Mouse (Mus musculus) stomach, postnatal 0 days (tissue): ENCODE data around the gene Rcan1.

Experiments
- CTCF ChIP-seq: IDR thresholded peaks from 2 replicates; pipeline ENCODE4 v1.5.1; 2016; ENCODE audit warnings: antibody characterized with exemption, low read depth, mild to moderate bottlenecking, moderate library complexity
- EP300 ChIP-seq: optimal IDR thresholded peaks from 2 replicates; pipeline ENCODE3; 2016; ENCODE audit warnings: antibody characterized with exemption

DNA sequence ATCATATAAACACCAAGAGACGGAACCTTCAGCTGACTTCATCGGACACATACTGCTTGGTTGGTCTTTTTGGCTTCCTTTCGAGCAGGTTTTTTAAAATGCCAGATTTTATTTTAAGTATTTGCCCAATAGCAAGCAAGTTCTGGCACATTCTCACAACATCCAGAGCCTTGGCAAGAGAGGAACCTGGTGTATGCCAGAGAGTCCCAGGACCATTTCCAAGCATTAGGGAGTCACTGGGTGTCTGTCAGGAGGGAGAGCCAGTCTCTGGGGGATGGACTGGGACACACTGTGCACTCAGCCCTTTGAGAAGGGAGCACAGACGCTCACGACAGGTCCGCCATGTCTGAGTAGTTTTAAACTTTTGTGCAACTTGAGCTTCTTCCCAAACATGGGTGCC lies 93.7 kb downstream of the Rcan1 start:
- TF ChIP-seq CTCF (no peak), EP300 (no peak)
